Mouse (Mus musculus) forebrain, postnatal 0 days (tissue): ENCODE measurements around the gene Slc9a9. TPM values are rescaled to one million over a fixed set of nuclear protein-coding genes. Genes with fewer than 3 reads are reported as not detected.

Source experiments
- ATAC-seq: fragments of 200-750 bp; cut with Nextera tagmentation; 2 replicates; pipeline ENCODE4 v1.8.0; 2017; ENCODE audit warnings: mild to moderate bottlenecking, moderate library complexity
- DNase-seq: peaks from one replicate; pipeline ENCODE4 v3.0.0-alpha.2; 2015
- H3K27ac ChIP-seq: fragments of 300-500 bp; sonication (generic); 2 replicates; pipeline ENCODE4 v1.5.1; 2014; ENCODE audit warnings: low read depth, mild to moderate bottlenecking, antibody characterized with exemption, low read length, moderate library complexity, mixed read lengths
- H3K27me3 ChIP-seq: fragments of 300-500 bp; sonication (generic); 2 replicates; pipeline ENCODE4 v1.6.1; 2014; ENCODE audit warnings: mild to moderate bottlenecking, low read length, mixed read lengths; ENCODE audit not compliant: insufficient read depth
- H3K36me3 ChIP-seq: fragments of 300-500 bp; sonication (generic); 2 replicates; pipeline ENCODE4 v1.6.1; 2014; ENCODE audit warnings: mild to moderate bottlenecking, moderate library complexity; ENCODE audit not compliant: insufficient read depth
- H3K4me1 ChIP-seq: fragments of 300-500 bp; sonication (generic); 2 replicates; pipeline ENCODE4 v1.6.1; 2014; ENCODE audit warnings: antibody characterized with exemption; ENCODE audit not compliant: insufficient read depth
- H3K4me2 ChIP-seq: fragments of 300-500 bp; sonication (generic); 2 replicates; pipeline ENCODE4 v1.6.1; 2014; ENCODE audit warnings: low read depth, mild to moderate bottlenecking, moderate library complexity
- H3K4me3 ChIP-seq: fragments of 300-500 bp; sonication (generic); 2 replicates; pipeline ENCODE4 v1.5.1; 2014; ENCODE audit warnings: low read depth, low read length, mixed read lengths
- H3K9ac ChIP-seq: fragments of 300-500 bp; sonication (generic); 2 replicates; pipeline ENCODE4 v1.6.1; 2014; ENCODE audit warnings: mild to moderate bottlenecking
- H3K9me3 ChIP-seq: fragments of 300-500 bp; sonication (generic); 2 replicates; pipeline ENCODE4 v1.6.1; 2016; ENCODE audit warnings: low read length
- CTCF ChIP-seq: sonication (generic); IDR thresholded peaks from 2 replicates; pipeline ENCODE4 v1.5.1; 2016; ENCODE audit warnings: antibody characterized with exemption, control low read depth, low read depth
- WGBS: fragments of 180-500 bp; shearing (Covaris S2); extraction: QIAGEN DNeasy Blood & Tissue Kit; methylation state at CpG from one replicate; pipeline ENCODE4 v1.1.7; 2014; 5-methylcytosine and 5-hydroxymethylcytosine counted together
- polyA plus RNA-seq: library from polyadenylated mRNA; unstranded; fragments of >200 nt; fragmentation: Nextera tagmentation; extraction: Ambion mirVana; gene quantifications from 2 replicates; pipeline ENCODE4 v1.2.1, GENCODE M21; 2015
- total RNA-seq: library from RNA; depleted of rRNA; stranded (reverse); fragments of >200 nt; gene quantifications from 2 replicates; pipeline ENCODE4 v1.2.3, GENCODE M21; 2014

Slc9a9 gene
- total and polyA plus RNA-seq, 2 experiments from 2014 or later = 4.8 to 6.7 TPM

GRCm38 (mm10) chr9:95239900-95240299 is 570.2 kb downstream of the Slc9a9 start:
- no peaks in the 10 kb centered on the region for H3K4me1 ChIP-seq
- H3K9me3 ChIP-seq = no peaks in the 10 kb centered on the region
- H3K4me2 ChIP-seq = no peak overlapping the region
- no peak overlapping the region for H3K4me3 ChIP-seq
- no peaks in the 10 kb centered on the region for H3K36me3 ChIP-seq
- ATAC-seq = no peak
- DNase-seq = no peak
- no peaks in the 10 kb centered on the region for H3K27me3 ChIP-seq
- H3K9ac ChIP-seq = no peak overlapping the region
- no peak overlapping the region for H3K27ac ChIP-seq
- no peak for TF ChIP-seq CTCF

GRCm38 (mm10) chr9:95242628-95243195 is 573.0 kb downstream of the Slc9a9 start:
- 86% methylated on average over 2 of the region's 2 CpGs for WGBS

GRCm38 (mm10) chr9:95254162-95254561 is 584.5 kb downstream of the Slc9a9 start:
- Histone ChIP-seq H3K4me1 (no peaks in the 10 kb centered on the region; the same call in 1 of the 2 replicates), H3K4me3 (no peak overlapping the region), H3K27ac (0 out of 2 replicates have a peak overlapping the region, but pooled peaks have one; percentile 51), H3K9me3 (no peaks in the 10 kb centered on the region), H3K36me3 (no peaks in the 10 kb centered on the region), H3K9ac (no peak overlapping the region), H3K4me2 (no peak overlapping the region), H3K27me3 (no peaks in the 10 kb centered on the region)
- DNase-seq (no peak), ATAC-seq (peak; percentile 48)
- WGBS = 68% methylated on average over 4 of the region's 4 CpGs
- no peak for TF ChIP-seq CTCF

More at GRCm38 (mm10) chr9:95242628-95243195, 573.0 kb downstream of the Slc9a9 start:
- ATAC-seq (no peak), DNase-seq (no peak)
- no peaks in the 10 kb centered on the region for H3K27me3 ChIP-seq
- H3K36me3 ChIP-seq = no peaks in the 10 kb centered on the region
- H3K9me3 ChIP-seq = no peaks in the 10 kb centered on the region
- H3K4me1 ChIP-seq = no peaks in the 10 kb centered on the region
- no peak overlapping the region for H3K9ac ChIP-seq
- H3K4me3 ChIP-seq = no peak overlapping the region
- TF ChIP-seq CTCF = no peak
- no peak overlapping the region for H3K4me2 ChIP-seq
- H3K27ac ChIP-seq = no peak overlapping the region

GRCm38 (mm10) chr9:95255844-95256243 is 586.1 kb downstream of the Slc9a9 start:
- Histone ChIP-seq H3K9me3 (no peaks in the 10 kb centered on the region), H3K9ac (no peak overlapping the region), H3K36me3 (no peaks in the 10 kb centered on the region), H3K4me2 (no peak overlapping the region), H3K27ac (no peak overlapping the region), H3K27me3 (no peaks in the 10 kb centered on the region), H3K4me3 (no peak overlapping the region), H3K4me1 (no peaks in the 10 kb centered on the region; the same call in 1 of the 2 replicates)
- no peak for TF ChIP-seq CTCF
- WGBS = 67% methylated on average over 6 of the region's 6 CpGs
- ATAC-seq (peak; percentile 79), DNase-seq (peak; percentile 70)

- no peak overlapping the region for H3K27ac ChIP-seq
- H3K9me3 ChIP-seq = no peaks in the 10 kb centered on the region
- DNase-seq = peak; percentile 31
- ATAC-seq = peak; percentile 37
- WGBS = 78% methylated on average over 21 of the region's 21 CpGs
- no peak overlapping the region for H3K4me3 ChIP-seq
- no peak overlapping the region for H3K9ac ChIP-seq
- no peaks in the 10 kb centered on the region for H3K27me3 ChIP-seq
- no peaks in the 10 kb centered on the region; the same call in 1 of the 2 replicates for H3K4me1 ChIP-seq
- H3K4me2 ChIP-seq = no peak overlapping the region
- no peak for TF ChIP-seq CTCF
- H3K36me3 ChIP-seq = no peaks in the 10 kb centered on the region
Measured at GRCm38 (mm10) chr9:95256680-95257316, 587.1 kb downstream of the Slc9a9 start.

GRCm38 (mm10) chr9:95262851-95263250 is 593.1 kb downstream of the Slc9a9 start:
- WGBS = 46% methylated on average over 3 of the region's 3 CpGs
- Histone ChIP-seq H3K4me3 (no peak overlapping the region), H3K9me3 (no peaks in the 10 kb centered on the region), H3K36me3 (no peaks in the 10 kb centered on the region), H3K4me1 (0 out of 2 replicates have a peak, but pooled peaks cover 2% of the 10 kb centered on the region), H3K27ac (no peak overlapping the region), H3K9ac (no peak overlapping the region), H3K4me2 (no peak overlapping the region), H3K27me3 (no peaks in the 10 kb centered on the region)
- DNase-seq (no peak), ATAC-seq (no peak)
- TF ChIP-seq CTCF = no peak

- Histone ChIP-seq H3K27me3 (no peaks in the 10 kb centered on the region), H3K4me3 (no peak overlapping the region), H3K4me2 (peak overlapping the region; percentile 26; the same call in 1 of the 2 replicates), H3K27ac (peak overlapping the region; percentile 77), H3K9ac (0 out of 2 replicates have a peak overlapping the region, but pooled peaks have one; percentile 22), H3K4me1 (0 out of 2 replicates have a peak, but pooled peaks cover 2% of the 10 kb centered on the region), H3K36me3 (no peaks in the 10 kb centered on the region), H3K9me3 (no peaks in the 10 kb centered on the region)
- 26% methylated on average over 9 of the region's 9 CpGs for WGBS
- ATAC-seq = peak; percentile 93
- no peak for TF ChIP-seq CTCF
- DNase-seq = peak; percentile 66
Measured at GRCm38 (mm10) chr9:95263867-95264509, 594.3 kb downstream of the Slc9a9 start.
